Mouse (Mus musculus): ENCODE data around the gene Cth.

Gene Cth

DNA sequence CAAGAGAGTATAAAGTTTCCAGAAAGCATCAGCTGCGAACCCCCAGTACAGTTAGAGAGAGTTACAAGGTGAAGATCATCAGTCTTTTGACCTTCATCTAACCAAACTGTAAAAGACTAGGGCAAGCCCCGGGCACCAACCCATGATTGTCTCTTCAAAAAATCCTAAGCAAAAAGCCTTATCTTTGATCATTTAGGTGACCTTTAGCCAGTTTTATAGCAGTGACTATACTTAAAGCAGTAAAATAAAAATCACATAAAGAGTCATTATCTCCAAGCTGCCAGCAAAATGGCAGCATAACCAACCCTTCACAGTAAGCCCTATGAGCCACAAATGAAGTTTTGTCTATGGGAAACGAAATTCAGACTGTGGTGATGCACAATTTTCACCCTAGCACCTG lies 14.6 kb downstream of the Cth start:
- DNase-seq, result no peak

GRCm38 (mm10) chr3:157908166-157908565 lies 16.7 kb downstream of the Cth start:
- DNase-seq, result no peak

DNA sequence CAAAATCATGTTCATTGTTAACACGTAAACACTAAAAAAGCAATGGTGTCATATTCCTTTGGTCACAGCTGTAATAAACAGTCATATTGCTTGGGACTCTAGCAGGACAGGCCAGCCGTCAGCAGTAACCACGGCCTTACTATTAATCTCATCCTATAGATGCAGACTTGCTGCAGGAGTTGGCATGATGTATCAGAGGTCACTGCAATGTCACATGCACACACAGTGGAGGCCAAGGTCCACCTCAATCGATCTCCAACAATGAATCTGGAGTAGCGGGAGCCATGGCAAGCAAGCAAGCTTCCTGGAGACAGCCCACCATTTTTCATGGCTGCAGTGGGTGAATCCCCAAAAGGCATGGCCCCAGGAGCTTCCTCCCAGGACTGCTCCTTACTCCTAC lies 23.2 kb downstream of the Cth start:
- no peak for DNase-seq

GRCm38 (mm10) chr3:157899986-157900385 lies 24.9 kb downstream of the Cth start:
- no peak for DNase-seq

DNA sequence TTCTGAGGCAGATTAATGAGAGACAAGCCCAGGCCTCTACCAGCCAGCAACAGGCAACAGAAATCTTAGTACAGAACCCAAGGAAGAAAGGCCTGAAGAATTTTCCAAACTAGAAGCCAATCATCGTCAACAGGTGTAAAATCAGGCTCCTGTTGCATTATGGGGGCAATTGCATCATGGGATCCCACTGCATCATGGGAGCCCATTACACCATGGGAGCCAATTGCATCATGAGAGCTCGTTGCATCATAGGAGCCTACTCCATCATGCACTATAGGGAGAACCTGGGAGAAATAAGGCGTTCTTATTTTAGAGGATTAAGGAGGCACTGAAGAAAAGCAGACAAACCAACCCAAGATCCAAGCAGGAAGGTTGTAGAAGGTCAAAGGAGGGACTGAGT lies 27.2 kb downstream of the Cth start:
- no peak for DNase-seq

DNA sequence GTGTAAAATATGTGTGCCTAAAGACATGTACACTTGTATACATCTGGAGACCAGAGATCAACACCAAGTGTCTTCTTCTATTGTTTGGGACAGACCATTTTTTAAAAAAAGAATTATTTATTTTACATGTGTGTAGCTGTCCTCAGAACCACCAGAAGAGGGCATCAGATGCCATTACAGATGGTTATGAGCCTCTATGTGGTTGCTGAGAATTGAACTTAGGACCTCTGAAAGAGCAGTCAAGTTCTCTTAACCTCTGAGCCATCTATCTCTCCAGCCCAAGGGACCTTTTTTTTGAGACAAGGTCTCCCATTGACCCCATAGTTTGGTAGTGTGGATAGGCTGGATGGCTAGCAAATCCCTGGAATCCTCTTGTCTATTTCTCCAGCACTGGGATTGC lies 33.1 kb downstream of the Cth start:
- DNase-seq, result no peak

- DNase-seq, result no peak
Observed at GRCm38 (mm10) chr3:157884081-157884643, 40.7 kb downstream of the Cth start.

DNA sequence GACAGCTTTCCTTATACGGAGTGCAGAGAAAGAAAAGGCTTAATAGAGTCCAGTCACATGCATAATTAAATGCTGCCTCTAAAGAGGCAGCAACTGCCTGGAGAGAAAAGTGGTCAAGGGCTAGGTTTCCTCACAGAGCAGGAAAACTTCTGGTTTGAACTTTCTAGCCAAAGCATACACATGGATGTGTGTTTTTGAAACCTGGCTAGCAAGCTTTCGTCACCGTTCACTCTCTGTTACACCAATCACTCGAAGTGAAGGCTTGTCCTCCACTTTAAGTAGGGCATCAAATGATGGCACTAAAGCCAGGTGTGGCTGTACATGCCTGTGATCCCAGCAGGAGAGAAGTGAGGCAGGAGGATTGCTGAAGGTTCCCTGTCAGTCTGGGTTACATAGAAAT lies 41.8 kb downstream of the Cth start:
- DNase-seq, result no peak

- DNase-seq, result no peak
Observed at GRCm38 (mm10) chr3:157881992-157882391, 42.9 kb downstream of the Cth start.

GRCm38 (mm10) chr3:157880983-157881382 lies 43.9 kb downstream of the Cth start:
- DNase-seq, result no peak

GRCm38 (mm10) chr3:157877847-157878246 lies 47.0 kb downstream of the Cth start:
- no peak for DNase-seq

DNA sequence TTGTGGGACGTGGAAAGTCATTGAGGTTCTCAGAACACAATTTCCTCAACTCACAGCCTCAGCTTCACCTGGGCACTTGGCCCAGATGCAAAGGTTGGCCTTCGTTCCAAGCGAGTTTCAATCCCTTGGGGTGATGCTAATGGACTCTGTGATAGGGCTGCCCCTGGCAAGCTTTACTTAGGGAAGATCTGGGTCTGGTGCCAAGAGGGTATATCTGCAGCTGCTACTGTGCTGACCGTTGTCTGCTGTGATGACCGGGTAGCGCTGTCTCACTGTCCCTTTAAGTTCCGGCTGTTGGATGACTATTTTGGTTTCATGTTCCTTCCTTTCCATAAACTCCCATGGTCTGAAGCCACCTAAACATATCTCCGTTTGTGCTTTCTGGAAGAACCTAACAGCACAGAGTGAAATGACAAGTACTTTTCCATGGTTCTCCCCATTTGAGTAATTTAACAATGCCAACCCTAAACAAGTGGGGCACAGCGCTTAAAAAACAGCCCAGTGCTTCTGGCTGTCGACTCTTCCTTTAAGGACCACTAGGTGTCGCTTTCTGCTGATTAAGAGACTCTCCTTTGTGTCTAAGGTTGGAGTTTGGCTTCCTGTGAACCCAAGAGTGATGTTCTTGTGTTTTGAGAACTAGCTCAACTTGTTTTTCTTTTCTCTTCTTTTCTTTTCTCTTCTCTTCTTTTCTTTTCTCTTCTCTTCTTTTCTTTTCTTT lies 48.3 kb downstream of the Cth start:
- peak; percentile 39 to 72 for DNase-seq

DNA sequence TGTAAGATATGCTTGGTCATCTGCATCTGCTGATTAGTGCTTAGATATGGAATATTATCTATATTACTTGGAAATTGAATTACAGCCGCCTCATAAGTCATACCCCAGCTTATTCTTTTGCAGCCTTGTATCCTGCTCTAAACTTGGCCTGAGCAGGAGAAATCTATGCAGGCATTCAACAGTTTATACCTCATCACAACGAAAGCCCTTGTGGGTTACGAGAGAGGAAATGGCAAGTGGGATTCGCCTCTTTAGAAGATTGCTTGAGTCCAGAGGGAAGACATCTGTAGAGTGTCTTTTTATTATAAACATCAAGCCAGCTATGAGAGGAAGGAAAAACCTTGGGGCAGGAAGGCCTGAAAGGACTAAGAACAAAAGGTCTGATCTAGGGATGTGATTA lies 52.0 kb downstream of the Cth start:
- DNase-seq, result no peak

GRCm38 (mm10) chr3:157867836-157868235 lies 57.0 kb downstream of the Cth start:
- DNase-seq, result no peak

- peak in 1 of 2 experiments; percentile 2 for DNase-seq
Observed at GRCm38 (mm10) chr3:157866251-157866650, 58.6 kb downstream of the Cth start.

DNA sequence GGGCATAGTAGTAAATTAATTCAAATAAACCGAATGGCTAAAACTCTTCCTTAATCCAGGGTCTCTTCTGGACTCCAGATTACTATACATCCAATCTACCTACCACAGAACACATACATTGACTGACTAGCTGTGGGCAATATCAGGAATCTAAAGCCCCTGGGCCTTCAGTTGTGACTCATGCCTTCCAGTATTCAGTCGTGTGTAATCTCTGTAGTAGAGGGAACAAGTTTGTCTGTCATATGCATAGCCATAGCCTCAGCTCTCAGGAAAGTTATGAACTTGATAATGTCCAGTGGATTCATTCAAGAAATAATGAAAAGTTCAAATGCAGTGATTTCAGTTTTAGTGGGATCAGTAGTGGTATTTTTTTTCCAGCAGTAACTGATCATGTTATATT lies 59.0 kb downstream of the Cth start:
- DNase-seq, result no peak

- no peak for DNase-seq
Observed at GRCm38 (mm10) chr3:157865431-157865830, 59.4 kb downstream of the Cth start.

- no peak for DNase-seq
Observed at GRCm38 (mm10) chr3:157852806-157853205, 72.1 kb downstream of the Cth start.

DNA sequence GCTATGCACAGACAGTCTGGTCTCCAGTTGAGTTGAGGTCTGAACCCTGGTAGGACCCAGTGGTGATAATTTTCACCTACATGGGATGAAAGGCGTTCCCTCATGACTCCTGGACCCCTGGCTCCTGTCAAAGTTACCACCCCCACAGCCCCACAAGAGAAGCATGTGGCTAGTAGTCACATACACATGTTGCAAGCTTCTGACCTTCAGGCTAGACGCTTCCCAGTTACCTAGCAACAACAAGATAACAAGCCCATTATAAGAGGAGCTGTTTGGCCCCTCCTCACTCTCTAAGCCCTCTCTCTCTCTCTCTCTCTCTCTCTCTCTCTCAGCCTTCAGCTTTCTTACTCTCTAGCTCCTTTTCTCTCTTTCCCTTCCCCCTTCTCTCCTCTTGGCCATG lies 76.4 kb downstream of the Cth start:
- no peak for DNase-seq

- DNase-seq, result no peak
Observed at GRCm38 (mm10) chr3:157847338-157848284, 77.3 kb downstream of the Cth start.

Measured in kidney, postnatal 25 days (tissue).